Mouse (Mus musculus) liver, postnatal 0 days (tissue): ENCODE results near the gene Tbc1d10a.

Experiments used
- CTCF ChIP-seq: sonication (generic); IDR thresholded peaks from 2 replicates; pipeline ENCODE4 v1.5.1; 2016; ENCODE audit warnings: antibody characterized with exemption, low read depth
- EP300 ChIP-seq: IDR thresholded peaks from 2 replicates; pipeline ENCODE4 v1.6.1; 2016; ENCODE audit warnings: antibody characterized with exemption, low read depth, mild to moderate bottlenecking

- TF ChIP-seq CTCF = no peak
- TF ChIP-seq EP300 = no peak
These were observed 25.7 kb upstream of the Tbc1d10a start for GRCm38 (mm10) chr11:4160758-4161480.
